Mouse (Mus musculus) liver, postnatal 0 days (tissue): ENCODE measurements at regions not wholly inside any gene's neighbourhood (a gene's known extent, or its start where the extent isn't known, plus 50 kb on each side); places are given as distances from the start of the nearest gene placed in this dataset.

Source experiments
- CTCF ChIP-seq: sonication (generic); IDR thresholded peaks from 2 replicates; pipeline ENCODE4 v1.5.1; 2016; ENCODE audit warnings: antibody characterized with exemption, low read depth
- EP300 ChIP-seq: IDR thresholded peaks from 2 replicates; pipeline ENCODE4 v1.6.1; 2016; ENCODE audit warnings: antibody characterized with exemption, low read depth, mild to moderate bottlenecking

DNA sequence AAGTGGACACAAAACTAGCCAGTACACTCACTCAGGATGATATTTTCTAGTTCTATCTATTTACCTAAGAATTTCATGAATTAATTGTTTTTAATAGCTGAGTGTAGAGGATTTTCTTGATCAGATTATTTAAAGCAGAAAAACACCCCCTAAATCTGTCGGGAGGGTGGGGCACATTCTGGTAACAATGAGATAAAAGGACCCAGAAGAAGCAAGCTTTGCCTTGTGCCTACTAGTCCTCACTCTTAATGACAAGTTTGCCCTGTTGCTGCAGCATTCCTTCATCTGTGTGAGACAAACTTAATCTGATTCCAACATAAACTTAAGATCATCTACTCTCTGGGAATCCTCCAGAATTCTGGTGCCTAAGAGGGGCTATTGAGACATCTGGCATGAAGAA lies 288.1 kb downstream of the Pcsk1 start:
- TF ChIP-seq CTCF (no peak), EP300 (no peak)
